Mouse (Mus musculus): ENCODE measurements around the gene Magi2. TPM values are rescaled to one million over a fixed set of nuclear protein-coding genes. Genes with fewer than 3 reads are reported as not detected.
"Not testable (repeated sequence)": the region's sequence is repeated elsewhere in the genome, so short reads cannot be mapped to it uniquely, and the experiment has no call there.

The Magi2 gene
- polyA plus RNA-seq, 2 experiments: 0.08 to 0.15 TPM

GRCm38 (mm10) chr5:20703304-20703700 is 1476.5 kb downstream of the Magi2 start:
- ATAC-seq (ENCODE audit: insufficient read depth) (no peak), DNase-seq (ENCODE audit: low read depth in 3 of 3, low spot score in 3 of 3) (no peak)
- no peak for TF ChIP-seq EP300 (IDR thresholded peaks at IDR 0.05; ENCODE audit: low read depth)
- TF ChIP-seq CTCF (IDR thresholded peaks at IDR 0.05; ENCODE audit: low read depth): no peak
- Histone ChIP-seq H3K4me2 (ENCODE audit: low read depth) (no peak overlapping the region), H3K36me3 (replicated peaks; ENCODE audit: control insufficient read depth, insufficient read depth, low read depth) (no peaks in the 10 kb centered on the region), H3K4me3 (ENCODE audit: insufficient read depth in 1 of 2, low read depth in 2 of 2, low read length in 2 of 2) (no peak overlapping the region), H3K27ac (no peak overlapping the region), H3K27me3 (ENCODE audit: control insufficient read depth, insufficient read depth, low read length) (peaks cover 18% of the 10 kb centered on the region), H3K9me3 (ENCODE audit: control insufficient read depth, low read length) (no peaks in the 10 kb centered on the region), H3K4me1 (replicated peaks; ENCODE audit: control insufficient read depth in 2 of 2, insufficient read depth in 2 of 2, low read length in 1 of 2) (no peaks in the 10 kb centered on the region), H3K9ac (replicated peaks) (no peak overlapping the region)
- WGBS (ENCODE audit: insufficient replicate concordance): 39% methylated on average over 5 of the region's 5 CpGs

GRCm38 (mm10) chr5:20703971-20704575 is 1477.2 kb downstream of the Magi2 start:
- Histone ChIP-seq H3K27ac (no peak overlapping the region), H3K9ac (replicated peaks) (no peak overlapping the region), H3K4me2 (ENCODE audit: low read depth) (no peak overlapping the region), H3K9me3 (ENCODE audit: control insufficient read depth, low read length) (no peaks in the 10 kb centered on the region), H3K36me3 (replicated peaks; ENCODE audit: control insufficient read depth, insufficient read depth, low read depth) (no peaks in the 10 kb centered on the region), H3K27me3 (ENCODE audit: control insufficient read depth, insufficient read depth, low read length) (peaks cover 18% of the 10 kb centered on the region), H3K4me3 (ENCODE audit: insufficient read depth in 1 of 2, low read depth in 2 of 2, low read length in 2 of 2) (no peak overlapping the region), H3K4me1 (replicated peaks; ENCODE audit: control insufficient read depth in 2 of 2, insufficient read depth in 2 of 2, low read length in 1 of 2) (no peaks in the 10 kb centered on the region)
- 69% methylated on average over 13 of the region's 13 CpGs for WGBS (ENCODE audit: insufficient replicate concordance)
- DNase-seq (ENCODE audit: low read depth in 3 of 3, low spot score in 3 of 3) (no peak), ATAC-seq (ENCODE audit: insufficient read depth) (no peak)
- TF ChIP-seq CTCF (IDR thresholded peaks at IDR 0.05; ENCODE audit: low read depth) (no peak), EP300 (IDR thresholded peaks at IDR 0.05; ENCODE audit: low read depth) (no peak)

DNA sequence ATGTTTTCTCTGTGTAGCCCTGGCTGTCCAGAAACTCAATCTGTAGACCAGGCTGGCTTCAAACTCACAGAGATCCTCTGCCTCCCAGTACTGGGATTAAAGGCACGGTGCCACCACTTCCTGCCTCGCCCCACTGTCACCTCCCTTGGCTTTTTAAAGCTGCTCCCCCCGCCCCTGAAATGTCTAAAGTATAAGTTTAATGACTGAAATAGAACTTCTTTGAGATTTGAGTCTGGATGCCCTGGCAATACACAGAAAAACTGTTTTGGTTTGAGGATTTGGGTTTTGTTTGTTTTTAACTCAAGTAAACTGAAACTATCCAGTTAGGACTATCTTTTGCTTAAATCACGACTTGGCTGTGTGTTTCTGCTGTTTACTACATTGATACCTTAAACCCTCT is 1478.0 kb downstream of the Magi2 start:
- DNase-seq (ENCODE audit: low read depth in 3 of 3, low spot score in 3 of 3) (no peak), ATAC-seq (ENCODE audit: insufficient read depth) (no peak)
- peaks cover 18% of the 10 kb centered on the region for H3K27me3 ChIP-seq (ENCODE audit: control insufficient read depth, insufficient read depth, low read length)
- TF ChIP-seq EP300 (IDR thresholded peaks at IDR 0.05; ENCODE audit: low read depth): no peak
- no peak for TF ChIP-seq CTCF (IDR thresholded peaks at IDR 0.05; ENCODE audit: low read depth)
- H3K36me3 ChIP-seq (replicated peaks; ENCODE audit: control insufficient read depth, insufficient read depth, low read depth): no peaks in the 10 kb centered on the region
- H3K9me3 ChIP-seq (ENCODE audit: control insufficient read depth, low read length): no peaks in the 10 kb centered on the region
- 27% methylated on average over 4 of the region's 4 CpGs for WGBS (ENCODE audit: insufficient replicate concordance)
- H3K9ac ChIP-seq (replicated peaks): no peak overlapping the region
- H3K4me2 ChIP-seq (ENCODE audit: low read depth): no peak overlapping the region
- H3K4me3 ChIP-seq (ENCODE audit: insufficient read depth in 1 of 2, low read depth in 2 of 2, low read length in 2 of 2): no peak overlapping the region
- H3K27ac ChIP-seq: no peak overlapping the region
- no peaks in the 10 kb centered on the region for H3K4me1 ChIP-seq (replicated peaks; ENCODE audit: control insufficient read depth in 2 of 2, insufficient read depth in 2 of 2, low read length in 1 of 2)

DNA sequence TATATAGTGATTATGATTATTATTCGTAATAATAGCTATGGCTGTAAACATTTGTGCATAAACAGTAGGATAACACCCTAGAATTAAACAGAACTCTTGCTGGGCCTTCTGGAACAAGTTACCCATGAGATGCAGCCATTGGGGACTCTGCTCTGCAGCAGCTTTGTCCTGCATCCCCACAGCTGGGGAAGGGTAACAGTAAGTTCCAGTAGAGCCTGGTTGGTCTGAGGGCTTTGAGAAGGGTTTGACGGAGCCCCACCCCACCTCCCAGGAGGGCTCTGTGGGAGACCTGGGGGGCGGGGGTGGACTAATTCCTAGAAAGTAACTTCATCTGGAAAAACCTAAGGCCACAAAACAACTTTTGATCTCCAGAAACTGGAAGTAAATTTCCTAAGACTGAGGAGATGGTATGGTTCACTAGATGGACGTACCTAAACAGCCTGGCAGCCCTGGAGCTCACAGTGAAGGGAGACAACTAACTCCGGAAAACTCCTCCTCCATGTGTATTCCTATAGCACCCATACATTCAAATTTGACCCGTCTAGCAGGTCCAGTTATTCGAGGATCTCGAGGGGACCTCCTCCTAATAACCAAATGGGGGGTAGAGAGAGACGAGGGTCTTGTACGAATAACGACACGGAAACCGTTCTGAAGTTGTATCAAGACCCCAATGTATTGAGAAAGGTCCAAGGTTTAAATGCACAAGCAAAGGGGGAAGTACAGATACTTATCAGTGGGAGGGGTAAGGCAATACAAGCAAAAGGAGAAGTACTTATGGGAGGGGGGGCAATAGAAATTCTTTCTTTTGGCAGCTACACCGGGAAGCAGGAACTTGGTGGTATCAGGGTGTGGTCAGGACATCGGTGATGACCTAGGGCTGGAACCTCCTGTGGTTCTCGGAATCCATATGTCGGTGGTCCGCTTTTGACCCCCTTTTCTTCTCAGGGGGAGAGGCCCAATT is 1479.8 kb downstream of the Magi2 start:
- peaks cover 18% of the 10 kb centered on the region for H3K27me3 ChIP-seq (ENCODE audit: control insufficient read depth, insufficient read depth, low read length)
- H3K4me2 ChIP-seq (ENCODE audit: low read depth); H3K36me3 ChIP-seq (replicated peaks; ENCODE audit: control insufficient read depth, insufficient read depth, low read depth); DNase-seq (ENCODE audit: low read depth in 3 of 3, low spot score in 3 of 3); H3K9ac ChIP-seq (replicated peaks); H3K4me3 ChIP-seq (ENCODE audit: insufficient read depth in 1 of 2, low read depth in 2 of 2, low read length in 2 of 2); ATAC-seq (ENCODE audit: insufficient read depth); H3K27ac ChIP-seq; H3K4me1 ChIP-seq (replicated peaks; ENCODE audit: control insufficient read depth in 2 of 2, insufficient read depth in 2 of 2, low read length in 1 of 2); H3K9me3 ChIP-seq (ENCODE audit: control insufficient read depth, low read length): not testable (repeated sequence)
- 58% methylated on average over 8 of the region's 18 CpGs for WGBS (ENCODE audit: insufficient replicate concordance)

- not testable (repeated sequence) for H3K4me3 ChIP-seq (ENCODE audit: insufficient read depth in 1 of 2, low read depth in 2 of 2, low read length in 2 of 2); H3K27ac ChIP-seq; H3K36me3 ChIP-seq (replicated peaks; ENCODE audit: control insufficient read depth, insufficient read depth, low read depth); H3K9ac ChIP-seq (replicated peaks); H3K9me3 ChIP-seq (ENCODE audit: control insufficient read depth, low read length); H3K4me2 ChIP-seq (ENCODE audit: low read depth); H3K4me1 ChIP-seq (replicated peaks; ENCODE audit: control insufficient read depth in 2 of 2, insufficient read depth in 2 of 2, low read length in 1 of 2); DNase-seq (ENCODE audit: low read depth in 3 of 3, low spot score in 3 of 3); H3K27me3 ChIP-seq (ENCODE audit: control insufficient read depth, insufficient read depth, low read length); ATAC-seq (ENCODE audit: insufficient read depth)
- WGBS (ENCODE audit: insufficient replicate concordance): 58% methylated on average over 6 of the region's 6 CpGs
Measured at GRCm38 (mm10) chr5:20710845-20711244, 1484.0 kb downstream of the Magi2 start.

DNA sequence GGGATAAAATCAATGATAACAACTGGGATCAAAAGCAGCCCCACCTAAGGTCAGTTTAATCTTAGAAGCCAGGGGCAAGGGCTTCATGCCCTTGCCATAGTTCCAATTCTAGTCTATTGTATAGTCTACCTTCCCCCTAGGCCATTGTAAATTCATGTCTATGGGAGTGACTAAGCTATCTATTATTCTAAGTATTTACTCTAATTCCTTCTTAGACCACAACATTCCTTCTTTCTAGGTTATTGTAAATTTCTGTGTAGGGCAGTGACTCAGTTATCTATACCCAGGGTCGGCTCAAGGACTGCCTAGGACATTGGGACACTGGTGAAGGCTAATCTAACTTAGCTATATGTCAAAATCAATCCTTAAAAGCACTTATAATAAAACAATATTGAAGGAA is 1487.8 kb downstream of the Magi2 start:
- not testable (repeated sequence) for DNase-seq (ENCODE audit: low read depth in 3 of 3, low spot score in 3 of 3)

GRCm38 (mm10) chr5:20715980-20716379 is 1489.1 kb downstream of the Magi2 start:
- DNase-seq (ENCODE audit: low read depth in 3 of 3, low spot score in 3 of 3); H3K36me3 ChIP-seq (replicated peaks; ENCODE audit: control insufficient read depth, insufficient read depth, low read depth); ATAC-seq (ENCODE audit: insufficient read depth); H3K27me3 ChIP-seq (ENCODE audit: control insufficient read depth, insufficient read depth, low read length); H3K4me3 ChIP-seq (ENCODE audit: insufficient read depth in 1 of 2, low read depth in 2 of 2, low read length in 2 of 2); H3K27ac ChIP-seq; H3K4me2 ChIP-seq (ENCODE audit: low read depth); H3K4me1 ChIP-seq (replicated peaks; ENCODE audit: control insufficient read depth in 2 of 2, insufficient read depth in 2 of 2, low read length in 1 of 2); H3K9ac ChIP-seq (replicated peaks); H3K9me3 ChIP-seq (ENCODE audit: control insufficient read depth, low read length): not testable (repeated sequence)
- WGBS (ENCODE audit: insufficient replicate concordance): 68% methylated on average over 6 of the region's 6 CpGs

More for the DNA sequence above, 1487.8 kb downstream of the Magi2 start:
- not testable (repeated sequence) for H3K9me3 ChIP-seq (ENCODE audit: control insufficient read depth, low read length); H3K4me2 ChIP-seq (ENCODE audit: low read depth); H3K4me3 ChIP-seq (ENCODE audit: insufficient read depth in 1 of 2, low read depth in 2 of 2, low read length in 2 of 2); H3K4me1 ChIP-seq (replicated peaks; ENCODE audit: control insufficient read depth in 2 of 2, insufficient read depth in 2 of 2, low read length in 1 of 2); H3K36me3 ChIP-seq (replicated peaks; ENCODE audit: control insufficient read depth, insufficient read depth, low read depth); H3K27me3 ChIP-seq (ENCODE audit: control insufficient read depth, insufficient read depth, low read length); ATAC-seq (ENCODE audit: insufficient read depth); H3K27ac ChIP-seq; H3K9ac ChIP-seq (replicated peaks)
- WGBS (ENCODE audit: insufficient replicate concordance): 57% methylated on average over 1 of the region's 1 CpGs
